Mouse (Mus musculus): ENCODE results near the gene Uggt1. TPM values are rescaled to one million over a fixed set of nuclear protein-coding genes. Genes with fewer than 3 reads are reported as not detected.

Uggt1 gene
- polyA plus RNA-seq, 1 experiment from 2014 or later: 56.1 TPM

DNA sequence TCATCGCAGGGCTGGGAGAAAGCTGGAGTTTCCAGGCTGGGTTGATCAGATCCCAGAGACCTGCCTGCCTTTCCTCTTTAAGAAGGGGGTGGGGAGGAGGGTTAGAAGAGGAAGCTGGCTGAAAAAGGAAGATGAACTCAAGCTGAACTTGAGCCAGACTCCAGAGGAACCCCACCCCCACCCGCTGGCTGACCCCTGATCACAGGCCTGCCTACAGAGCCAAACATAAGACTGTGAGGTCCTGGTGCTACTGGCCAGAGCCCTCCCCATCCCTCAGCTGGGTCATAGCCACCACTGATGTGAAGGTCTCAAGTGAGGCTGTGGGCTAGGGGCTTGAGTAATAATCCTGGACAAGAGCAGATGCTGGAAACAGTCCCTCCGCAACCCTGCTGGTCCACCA lies 26.1 kb upstream of the Uggt1 start:
- Histone ChIP-seq H3K4me3 (replicated peaks) (no peak overlapping the region), H3K9ac (0 out of 2 replicates have a peak overlapping the region, but pooled peaks have one; percentile 14), H3K27me3 (no peaks in the 10 kb centered on the region), H3K27ac (peak overlapping the region; percentile 94), H3K9me3 (replicated peaks) (no peaks in the 10 kb centered on the region), H3K4me1 (peaks cover 66% of the 10 kb centered on the region), H3K36me3 (0 out of 2 replicates have a peak, but pooled peaks cover 4% of the 10 kb centered on the region), H3K4me2 (peak overlapping the region; percentile 55)
- peak; percentile 54; the same call in 1 of the 2 replicates for ATAC-seq (replicated peaks; ENCODE audit: low FRiP score)
- 31% methylated on average over 3 of the region's 3 CpGs for WGBS

DNA sequence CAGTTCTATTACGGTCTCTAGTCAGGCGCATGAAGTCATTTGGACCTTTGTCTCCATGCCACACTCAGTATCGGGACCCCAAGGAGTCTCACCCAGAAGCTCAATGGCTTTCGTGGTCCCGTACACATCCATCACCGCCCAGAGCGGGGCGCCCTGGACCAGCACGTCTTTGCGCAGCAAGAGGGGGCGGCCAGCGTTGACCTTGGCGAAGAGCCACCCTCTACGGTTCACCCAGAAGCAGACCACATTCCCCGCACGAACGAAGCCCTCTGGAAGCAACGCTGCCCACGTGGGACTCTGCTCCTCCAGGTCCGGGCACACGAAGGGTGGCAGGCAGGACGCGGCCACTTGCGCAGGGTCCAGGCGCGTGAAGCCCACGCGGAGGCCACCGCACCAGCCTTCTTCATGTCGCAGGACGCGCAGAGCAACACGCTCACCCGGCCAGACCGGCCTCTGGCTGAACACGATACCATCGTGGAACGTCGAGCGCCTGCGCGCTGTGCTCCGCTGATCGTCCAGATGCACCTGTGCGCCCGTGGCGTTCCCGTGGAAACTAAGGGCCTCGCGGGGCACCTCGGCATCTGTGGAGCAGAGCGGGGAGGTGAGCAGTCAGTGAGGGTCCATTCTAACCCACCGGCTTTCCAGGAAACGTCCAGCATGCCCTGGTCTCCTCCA lies 24.7 kb upstream of the Uggt1 start:
- Histone ChIP-seq H3K27ac (no peak overlapping the region), H3K9ac (no peak overlapping the region), H3K9me3 (replicated peaks) (no peaks in the 10 kb centered on the region), H3K4me1 (peaks cover 62% of the 10 kb centered on the region), H3K4me2 (peak overlapping the region; percentile 53), H3K4me3 (replicated peaks) (peak overlapping the region; percentile 0; the same call in 1 of the 2 replicates), H3K36me3 (0 out of 2 replicates have a peak, but pooled peaks cover 4% of the 10 kb centered on the region), H3K27me3 (no peaks in the 10 kb centered on the region)
- no peak for ATAC-seq (replicated peaks; ENCODE audit: low FRiP score)
- WGBS: 46% methylated on average over 54 of the region's 54 CpGs

DNA sequence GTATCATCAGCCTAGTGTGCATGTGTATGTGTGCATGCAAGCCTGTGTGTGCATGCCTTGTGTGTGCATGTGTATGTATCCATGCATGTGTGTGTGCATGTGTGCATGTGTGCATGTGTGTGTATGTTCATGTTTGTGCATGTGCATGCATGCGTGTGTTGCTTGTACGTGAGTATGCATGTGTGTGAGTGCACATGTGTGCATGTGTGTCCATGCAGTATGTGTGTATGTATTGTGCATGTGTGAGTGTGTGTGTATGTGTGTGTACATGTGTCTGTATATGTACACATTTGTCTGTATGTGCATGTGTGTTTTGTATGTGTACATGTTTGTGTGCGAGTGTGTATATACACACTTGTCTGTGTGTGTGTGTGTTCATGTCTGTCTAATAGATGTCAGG lies 23.1 kb upstream of the Uggt1 start:
- no peak overlapping the region for H3K9ac ChIP-seq
- H3K4me2 ChIP-seq: no peak overlapping the region
- no peaks in the 10 kb centered on the region for H3K9me3 ChIP-seq (replicated peaks)
- H3K27ac ChIP-seq: no peak overlapping the region
- 97% methylated on average over 3 of the region's 3 CpGs for WGBS
- 0 out of 2 replicates have a peak, but pooled peaks cover 4% of the 10 kb centered on the region for H3K36me3 ChIP-seq
- peaks cover 49% of the 10 kb centered on the region for H3K4me1 ChIP-seq
- no peaks in the 10 kb centered on the region for H3K27me3 ChIP-seq
- no peak overlapping the region for H3K4me3 ChIP-seq (replicated peaks)
- no peak for ATAC-seq (replicated peaks; ENCODE audit: low FRiP score)

DNA sequence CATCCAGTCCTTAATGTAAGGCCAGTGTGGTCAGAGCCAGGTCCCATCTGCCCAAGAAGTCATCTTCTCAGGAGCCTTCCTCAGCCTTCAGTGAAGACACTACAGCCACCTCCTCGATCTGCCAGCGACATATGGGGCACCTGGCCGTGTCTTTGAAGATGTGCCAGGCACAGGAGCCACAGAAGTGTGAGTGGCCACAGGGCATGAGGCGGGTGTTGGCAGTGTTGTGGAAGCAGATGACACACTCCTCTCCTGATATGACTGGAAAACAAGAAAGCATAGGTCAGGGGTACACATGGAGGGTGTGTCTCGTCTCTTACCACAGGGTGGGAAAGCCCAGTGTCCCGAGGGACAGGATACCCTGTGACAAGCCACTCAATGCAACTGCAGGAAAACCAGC lies 21.8 kb upstream of the Uggt1 start:
- H3K27me3 ChIP-seq: no peaks in the 10 kb centered on the region
- ATAC-seq (replicated peaks; ENCODE audit: low FRiP score): no peak
- peaks cover 36% of the 10 kb centered on the region for H3K4me1 ChIP-seq
- WGBS: 82% methylated on average over 6 of the region's 6 CpGs
- H3K4me3 ChIP-seq (replicated peaks): no peak overlapping the region
- H3K27ac ChIP-seq: no peak overlapping the region
- no peak overlapping the region for H3K9ac ChIP-seq
- H3K36me3 ChIP-seq: 0 out of 2 replicates have a peak, but pooled peaks cover 4% of the 10 kb centered on the region
- no peak overlapping the region for H3K4me2 ChIP-seq
- no peaks in the 10 kb centered on the region for H3K9me3 ChIP-seq (replicated peaks)

DNA sequence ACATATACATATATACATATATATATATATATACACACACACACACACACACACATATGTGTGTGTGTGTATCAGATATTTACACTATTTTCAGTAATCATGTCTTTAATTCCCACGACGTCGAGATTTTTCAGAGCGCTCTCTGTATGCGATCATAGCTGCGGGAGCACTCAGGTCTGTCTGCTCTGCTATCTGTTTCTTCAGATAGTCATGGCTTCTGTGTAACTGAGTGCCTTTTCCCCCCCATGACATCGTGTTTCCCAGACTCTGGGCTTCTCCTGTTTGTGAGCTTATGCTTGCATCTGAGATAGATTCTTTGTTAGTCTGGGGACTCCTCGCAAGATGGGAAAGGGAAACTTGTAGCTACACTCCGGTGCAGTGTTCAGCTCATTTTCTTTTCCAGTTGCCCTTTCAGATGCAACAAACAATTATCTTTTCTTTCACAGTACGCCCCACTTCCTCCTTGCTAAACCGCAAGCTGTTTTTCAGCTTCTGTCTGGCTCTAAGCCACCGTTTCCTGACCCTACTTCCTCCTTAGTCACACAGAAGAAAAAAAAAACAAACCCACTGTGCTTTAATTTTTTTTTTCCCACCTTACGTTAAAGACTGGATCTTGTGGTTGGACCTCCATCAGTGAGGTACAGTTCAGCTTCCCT lies 19.4 kb upstream of the Uggt1 start:
- 52% methylated on average over 13 of the region's 13 CpGs for WGBS
- peak overlapping the region; percentile 83 for H3K27ac ChIP-seq
- H3K4me1 ChIP-seq: peaks cover 13% of the 10 kb centered on the region
- no peak overlapping the region for H3K9ac ChIP-seq
- ATAC-seq (replicated peaks; ENCODE audit: low FRiP score): no peak
- peak overlapping the region; percentile 27 for H3K4me2 ChIP-seq
- 0 out of 2 replicates have a peak, but pooled peaks cover 4% of the 10 kb centered on the region for H3K9me3 ChIP-seq (replicated peaks)
- H3K4me3 ChIP-seq (replicated peaks): no peak overlapping the region
- no peaks in the 10 kb centered on the region for H3K27me3 ChIP-seq
- H3K36me3 ChIP-seq: 0 out of 2 replicates have a peak, but pooled peaks cover 4% of the 10 kb centered on the region

DNA sequence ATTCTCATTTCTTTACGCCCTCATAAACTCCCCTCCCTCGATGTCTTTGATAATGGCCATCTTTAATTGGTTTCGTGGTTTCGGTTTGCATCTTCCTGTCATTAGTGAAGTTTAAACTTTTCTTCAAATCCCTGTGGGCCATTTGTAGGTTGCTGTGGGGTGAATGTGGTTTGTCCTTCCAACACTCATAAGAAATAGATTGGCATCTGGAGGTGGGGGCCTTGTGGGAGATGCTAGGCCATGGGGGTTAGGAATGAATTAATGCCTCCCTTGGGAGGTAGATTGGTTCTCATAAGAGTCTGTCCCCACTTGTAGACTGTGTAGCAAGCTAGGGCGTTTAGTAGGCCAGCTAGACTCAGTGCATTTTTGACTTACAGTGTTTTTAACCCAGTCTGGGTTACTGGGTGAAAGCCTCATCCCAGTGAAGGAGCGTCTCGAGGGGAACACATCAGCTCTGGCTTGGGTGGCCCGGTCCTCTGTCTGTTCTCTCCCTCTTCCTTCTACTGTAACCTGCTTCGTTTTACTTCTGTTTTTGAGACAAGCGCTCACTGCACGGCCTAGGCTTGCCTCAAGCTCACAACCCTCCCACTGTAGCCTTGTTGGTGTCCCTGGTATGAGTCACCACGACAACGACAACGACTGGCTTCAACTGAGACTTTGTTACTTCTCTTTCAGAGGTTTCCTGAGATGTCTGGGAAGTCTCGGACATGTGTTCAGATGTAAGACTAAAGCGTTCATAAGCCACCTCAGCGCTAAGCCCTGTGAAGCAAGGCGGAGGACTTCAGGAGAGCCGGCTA lies 17.4 kb upstream of the Uggt1 start:
- ATAC-seq (replicated peaks; ENCODE audit: low FRiP score): no peak
- 0 out of 2 replicates have a peak, but pooled peaks cover 4% of the 10 kb centered on the region for H3K9me3 ChIP-seq (replicated peaks)
- H3K4me2 ChIP-seq: no peak overlapping the region
- 78% methylated on average over 19 of the region's 19 CpGs for WGBS
- H3K36me3 ChIP-seq: no peaks in the 10 kb centered on the region
- peaks cover 11% of the 10 kb centered on the region for H3K4me1 ChIP-seq
- no peak overlapping the region for H3K9ac ChIP-seq
- no peak overlapping the region for H3K4me3 ChIP-seq (replicated peaks)
- no peaks in the 10 kb centered on the region for H3K27me3 ChIP-seq
- H3K27ac ChIP-seq: no peak overlapping the region

DNA sequence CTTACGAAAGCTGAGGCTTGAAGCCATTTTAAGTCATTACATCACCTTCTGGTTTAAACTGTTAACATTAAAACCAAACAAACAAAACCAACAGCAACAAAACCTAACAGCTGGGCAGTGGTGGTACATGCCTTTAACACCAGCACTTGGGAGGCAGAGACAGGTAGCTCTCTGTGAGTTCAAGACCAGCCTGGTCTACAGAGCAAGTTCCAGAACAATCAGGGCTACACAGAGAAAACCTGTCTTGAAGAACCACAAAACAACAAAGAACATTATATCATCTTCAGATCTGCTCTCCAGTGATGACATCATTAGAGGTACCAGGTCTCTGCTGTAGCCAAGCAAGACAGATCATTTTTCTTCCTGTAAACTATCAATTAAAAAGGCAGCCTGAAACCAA lies 15.9 kb upstream of the Uggt1 start:
- WGBS: 96% methylated on average over 1 of the region's 1 CpGs
- H3K27me3 ChIP-seq: no peaks in the 10 kb centered on the region
- H3K4me2 ChIP-seq: no peak overlapping the region
- H3K36me3 ChIP-seq: no peaks in the 10 kb centered on the region
- no peak overlapping the region for H3K27ac ChIP-seq
- peaks cover 17% of the 10 kb centered on the region for H3K4me1 ChIP-seq
- no peak overlapping the region for H3K9ac ChIP-seq
- no peak overlapping the region for H3K4me3 ChIP-seq (replicated peaks)
- H3K9me3 ChIP-seq (replicated peaks): 0 out of 2 replicates have a peak, but pooled peaks cover 10% of the 10 kb centered on the region
- no peak for ATAC-seq (replicated peaks; ENCODE audit: low FRiP score)

DNA sequence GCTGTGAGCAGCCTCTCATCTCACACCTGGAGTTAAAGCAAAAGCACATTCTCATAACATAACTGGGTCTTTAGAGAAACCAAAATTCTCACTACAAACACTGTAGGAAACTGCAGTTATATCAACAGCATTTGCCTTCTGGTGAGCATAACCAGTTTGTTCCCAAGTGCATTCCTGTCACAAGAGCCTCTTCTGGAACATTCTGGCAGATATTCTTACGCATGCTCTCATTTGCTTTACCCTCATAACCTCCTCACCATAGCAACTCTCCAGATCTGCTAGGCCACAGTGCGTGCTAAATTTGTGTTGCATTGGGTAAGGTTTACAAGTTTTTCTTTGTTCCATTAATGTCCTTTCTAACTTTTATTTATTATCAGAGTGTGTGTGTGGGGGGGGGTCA lies 14.8 kb upstream of the Uggt1 start:
- no peak for ATAC-seq (replicated peaks; ENCODE audit: low FRiP score)
- Histone ChIP-seq H3K27me3 (no peaks in the 10 kb centered on the region), H3K27ac (no peak overlapping the region), H3K9me3 (replicated peaks) (0 out of 2 replicates have a peak, but pooled peaks cover 10% of the 10 kb centered on the region), H3K4me2 (no peak overlapping the region), H3K4me3 (replicated peaks) (no peak overlapping the region), H3K9ac (no peak overlapping the region), H3K4me1 (peaks cover 18% of the 10 kb centered on the region), H3K36me3 (no peaks in the 10 kb centered on the region)
- 90% methylated on average over 2 of the region's 2 CpGs for WGBS

DNA sequence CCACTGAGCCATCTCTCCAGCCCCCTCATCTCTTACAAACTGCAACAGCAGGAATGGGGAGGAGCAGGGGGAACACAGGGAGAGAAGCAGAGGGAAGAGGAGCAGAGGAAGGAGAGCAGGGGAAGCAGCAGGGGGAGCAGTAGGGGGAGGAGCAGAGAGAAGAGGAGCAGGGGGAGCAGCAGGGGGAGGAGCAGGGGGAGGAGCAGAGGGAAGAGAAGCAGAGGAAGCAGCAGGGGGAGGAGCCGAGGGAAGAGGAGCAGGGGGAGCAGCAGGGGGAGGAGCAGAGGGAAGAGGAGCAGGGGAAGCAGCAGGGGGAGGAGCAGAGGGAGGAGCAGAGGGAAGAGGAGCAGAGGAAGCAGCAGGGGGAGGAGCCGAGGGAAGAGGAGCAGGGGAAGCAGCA lies 14.1 kb upstream of the Uggt1 start:
- H3K27ac ChIP-seq: no peak overlapping the region
- H3K36me3 ChIP-seq: no peaks in the 10 kb centered on the region
- H3K4me2 ChIP-seq: no peak overlapping the region
- H3K9me3 ChIP-seq (replicated peaks): 0 out of 2 replicates have a peak, but pooled peaks cover 10% of the 10 kb centered on the region
- WGBS: 70% methylated on average over 2 of the region's 2 CpGs
- no peaks in the 10 kb centered on the region for H3K27me3 ChIP-seq
- ATAC-seq (replicated peaks; ENCODE audit: low FRiP score): no peak
- H3K4me3 ChIP-seq (replicated peaks): no peak overlapping the region
- peaks cover 17% of the 10 kb centered on the region for H3K4me1 ChIP-seq
- H3K9ac ChIP-seq: no peak overlapping the region

DNA sequence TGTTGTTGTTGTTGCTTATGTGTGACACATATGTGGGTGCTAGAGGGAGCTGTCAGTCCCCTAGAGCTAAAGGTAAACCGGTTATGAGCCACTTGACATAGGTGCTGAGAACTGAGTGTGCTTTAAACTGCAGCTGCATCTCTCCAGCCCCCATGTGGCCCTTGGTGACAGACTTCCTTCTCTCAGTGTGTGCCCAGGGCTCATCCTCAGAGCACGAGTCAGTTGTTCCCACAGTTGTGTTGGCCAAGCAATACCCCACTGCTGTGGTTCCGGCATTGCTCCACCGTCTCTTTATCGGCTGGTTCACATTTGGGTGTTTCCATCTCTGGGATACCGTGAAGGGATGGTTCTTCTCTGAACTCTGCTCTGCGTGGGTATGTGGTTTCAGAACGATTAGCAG lies 12.8 kb upstream of the Uggt1 start:
- Histone ChIP-seq H3K27ac (no peak overlapping the region), H3K9me3 (replicated peaks) (0 out of 2 replicates have a peak, but pooled peaks cover 10% of the 10 kb centered on the region), H3K4me3 (replicated peaks) (no peak overlapping the region), H3K4me1 (peaks cover 17% of the 10 kb centered on the region), H3K27me3 (no peaks in the 10 kb centered on the region), H3K36me3 (no peaks in the 10 kb centered on the region), H3K9ac (no peak overlapping the region), H3K4me2 (no peak overlapping the region)
- 92% methylated on average over 8 of the region's 8 CpGs for WGBS
- ATAC-seq (replicated peaks; ENCODE audit: low FRiP score): no peak

DNA sequence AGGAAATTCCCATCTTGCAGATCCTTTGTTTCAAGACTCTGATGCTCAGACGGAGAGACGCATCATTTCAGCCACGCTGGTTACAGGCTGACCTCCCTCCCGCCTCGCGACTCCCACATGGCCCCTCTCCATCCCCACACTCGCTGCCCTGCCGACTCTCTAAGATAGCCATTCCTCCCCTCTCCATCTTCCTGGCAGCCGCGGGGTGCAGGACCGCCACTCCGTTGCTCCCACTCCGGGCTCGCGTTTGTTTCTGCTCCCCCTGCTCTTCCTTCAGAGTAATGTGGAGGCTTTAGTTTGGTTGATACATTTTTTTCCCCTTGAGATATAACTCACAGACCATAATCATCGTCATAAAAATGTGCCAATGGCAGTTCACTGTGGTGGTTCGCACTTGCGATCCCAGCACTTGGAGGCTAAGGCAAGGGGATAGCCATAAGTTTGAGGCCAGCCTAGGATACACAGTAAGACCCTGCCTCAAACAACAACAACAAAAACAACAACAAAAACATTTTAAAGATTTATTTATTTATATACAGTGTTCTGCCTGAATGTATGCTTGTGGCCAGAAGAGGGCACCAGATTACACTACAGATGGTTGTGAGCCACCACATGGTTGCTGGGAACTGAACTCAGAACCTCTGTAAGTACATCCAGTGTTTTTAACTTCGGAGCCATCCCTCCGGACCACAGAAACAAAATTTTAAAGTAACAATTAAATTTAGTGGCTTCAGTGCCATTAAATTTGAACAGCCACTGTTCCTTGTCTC lies 11.5 kb upstream of the Uggt1 start:
- Histone ChIP-seq H3K4me3 (replicated peaks) (no peak overlapping the region), H3K9me3 (replicated peaks) (0 out of 2 replicates have a peak, but pooled peaks cover 10% of the 10 kb centered on the region), H3K4me1 (peaks cover 22% of the 10 kb centered on the region), H3K9ac (no peak overlapping the region), H3K27ac (peak overlapping the region; percentile 50), H3K4me2 (peak overlapping the region; percentile 59), H3K36me3 (no peaks in the 10 kb centered on the region), H3K27me3 (no peaks in the 10 kb centered on the region)
- 28% methylated on average over 20 of the region's 20 CpGs for WGBS
- ATAC-seq (replicated peaks; ENCODE audit: low FRiP score): no peak

All from kidney, embryonic 15.5 days (tissue).